Mouse (Mus musculus) E14TG2a.4 (cell line): ENCODE measurements at regions not wholly inside any gene's neighbourhood (a gene's known extent, or its start where the extent isn't known, plus 50 kb on each side); places are given as distances from the start of the nearest gene placed in this dataset.
"Not testable (repeated sequence)": the region's sequence is repeated elsewhere in the genome, so short reads cannot be mapped to it uniquely, and the experiment has no call there.

Experiments used
- H3K27me3 ChIP-seq: 2 replicates; pipeline ENCODE4 v1.6.1; 2014; ENCODE audit warnings: low read length, control low read depth; ENCODE audit not compliant: insufficient read depth
- H3K36me3 ChIP-seq: 2 replicates; pipeline ENCODE4 v1.6.1; 2014; ENCODE audit warnings: low read length, control low read depth; ENCODE audit not compliant: insufficient read depth
- H3K4me1 ChIP-seq: replicated peaks from 2 replicates; pipeline ENCODE4 v1.6.1; 2014; ENCODE audit warnings: low read depth, low read length, control low read depth
- H3K4me3 ChIP-seq: replicated peaks from 2 replicates; pipeline ENCODE4 v1.5.1; 2014; ENCODE audit warnings: mild to moderate bottlenecking, low read length
- H3K9me3 ChIP-seq: 2 replicates; pipeline ENCODE4 v1.6.1; 2014; ENCODE audit warnings: low read length, control low read depth
- CTCF ChIP-seq: conservative IDR thresholded peaks from 2 replicates; pipeline ENCODE4 v1.5.1; 2014; ENCODE audit warnings: low read length
- NANOG ChIP-seq: IDR thresholded peaks from 2 replicates; pipeline ENCODE4 v1.6.1; 2014; ENCODE audit warnings: borderline replicate concordance, low read length, mixed read lengths
- POU5F1 ChIP-seq: IDR thresholded peaks from 2 replicates; pipeline ENCODE4 v1.6.1; 2014; ENCODE audit warnings: low read length, borderline replicate concordance

DNA sequence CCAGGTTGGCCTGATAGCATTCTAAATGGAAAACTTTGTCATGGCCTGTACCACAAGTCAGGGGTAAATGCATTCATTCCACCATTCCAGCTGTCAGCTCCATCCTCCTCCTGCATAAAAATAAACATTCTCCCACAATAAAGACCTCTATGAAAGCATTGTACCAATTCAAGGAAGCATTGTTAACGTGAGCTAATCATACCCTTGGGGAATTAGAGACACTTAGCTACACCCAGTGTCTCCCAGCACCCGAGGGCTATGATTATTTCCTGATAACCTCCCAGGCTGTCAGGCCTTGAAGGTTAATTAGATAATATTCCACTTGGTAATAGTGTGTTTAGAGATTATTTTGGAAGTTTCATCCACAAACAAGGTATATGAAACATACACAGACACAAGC lies 182.1 kb downstream of the Ppp1r3a start:
- no peak for TF ChIP-seq POU5F1
- TF ChIP-seq CTCF = no peak
- no peak for TF ChIP-seq NANOG
- H3K36me3 ChIP-seq = no peaks in the 10 kb centered on the region
- no peak overlapping the region for H3K4me3 ChIP-seq
- no peaks in the 10 kb centered on the region for H3K9me3 ChIP-seq
- no peaks in the 10 kb centered on the region for H3K4me1 ChIP-seq
- H3K27me3 ChIP-seq = no peaks in the 10 kb centered on the region

GRCm38 (mm10) chr6:14540333-14540732 lies 214.7 kb downstream of the Ppp1r3a start:
- TF ChIP-seq NANOG (no peak), POU5F1 (no peak), CTCF (no peak)
- no peaks in the 10 kb centered on the region for H3K36me3 ChIP-seq
- H3K27me3 ChIP-seq = no peaks in the 10 kb centered on the region

GRCm38 (mm10) chr6:14529096-14529495 lies 226.0 kb downstream of the Ppp1r3a start:
- no peak for TF ChIP-seq POU5F1
- TF ChIP-seq NANOG = no peak
- TF ChIP-seq CTCF = no peak
- H3K4me3 ChIP-seq = no peak overlapping the region
- H3K27me3 ChIP-seq = no peaks in the 10 kb centered on the region
- no peaks in the 10 kb centered on the region for H3K36me3 ChIP-seq
- H3K4me1 ChIP-seq = no peaks in the 10 kb centered on the region
- H3K9me3 ChIP-seq = no peaks in the 10 kb centered on the region

More at GRCm38 (mm10) chr6:14540333-14540732, 214.7 kb downstream of the Ppp1r3a start:
- H3K9me3 ChIP-seq = 0 out of 2 replicates have a peak, but pooled peaks cover 4% of the 10 kb centered on the region
- no peaks in the 10 kb centered on the region for H3K4me1 ChIP-seq
- H3K4me3 ChIP-seq = no peak overlapping the region

DNA sequence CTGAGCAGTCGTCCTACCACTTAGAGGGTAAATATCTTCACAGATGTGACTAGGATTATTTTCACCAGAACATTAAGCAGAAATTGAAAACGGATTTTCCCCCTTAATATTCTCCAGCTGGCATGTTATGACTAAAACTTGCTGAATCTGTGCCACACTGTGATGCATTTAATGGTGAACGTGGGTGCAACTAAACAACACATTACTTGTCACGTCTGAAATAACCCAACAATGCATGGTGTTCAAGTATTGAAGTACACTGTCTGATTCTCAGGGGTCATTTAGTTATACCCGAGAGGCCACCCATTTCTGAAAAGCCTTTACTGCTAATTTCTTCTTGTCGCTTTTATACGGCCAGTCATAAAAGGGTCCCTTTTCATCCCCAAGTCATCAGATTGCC lies 226.5 kb downstream of the Ppp1r3a start:
- Histone ChIP-seq H3K36me3 (no peaks in the 10 kb centered on the region), H3K4me1 (no peaks in the 10 kb centered on the region), H3K9me3 (no peaks in the 10 kb centered on the region), H3K4me3 (no peak overlapping the region), H3K27me3 (no peaks in the 10 kb centered on the region)
- TF ChIP-seq POU5F1 (no peak), NANOG (no peak), CTCF (no peak)

DNA sequence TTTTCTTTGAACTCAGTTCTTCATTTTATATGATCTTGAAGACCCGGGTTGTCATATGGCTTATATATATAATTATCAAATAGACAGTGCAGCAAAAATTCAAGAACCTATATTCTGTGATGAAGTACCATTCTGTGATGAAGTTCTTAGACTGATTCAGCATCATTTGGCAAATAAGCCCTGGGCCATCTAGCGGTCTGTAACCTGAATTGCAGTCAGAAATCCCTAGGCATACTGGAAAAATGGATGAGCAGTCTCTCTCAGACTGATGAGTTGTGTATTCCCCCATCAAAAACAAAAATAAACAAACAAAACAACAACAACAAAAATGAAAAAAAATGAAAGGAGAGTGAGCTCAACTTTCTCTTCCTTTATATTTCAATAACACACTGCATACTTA lies 232.3 kb downstream of the Ppp1r3a start:
- Histone ChIP-seq H3K4me3 (no peak overlapping the region), H3K4me1 (no peaks in the 10 kb centered on the region), H3K27me3 (no peaks in the 10 kb centered on the region), H3K9me3 (no peaks in the 10 kb centered on the region), H3K36me3 (no peaks in the 10 kb centered on the region)
- TF ChIP-seq NANOG (no peak), POU5F1 (no peak), CTCF (peak; percentile 75)

- H3K9me3 ChIP-seq = no peaks in the 10 kb centered on the region
- H3K27me3 ChIP-seq = no peaks in the 10 kb centered on the region
- H3K4me3 ChIP-seq = no peak overlapping the region
- TF ChIP-seq POU5F1 = no peak
- no peak for TF ChIP-seq CTCF
- TF ChIP-seq NANOG = no peak
- H3K4me1 ChIP-seq = no peaks in the 10 kb centered on the region
- no peaks in the 10 kb centered on the region for H3K36me3 ChIP-seq
These were observed 233.8 kb downstream of the Ppp1r3a start for GRCm38 (mm10) chr6:14521321-14521720.

DNA sequence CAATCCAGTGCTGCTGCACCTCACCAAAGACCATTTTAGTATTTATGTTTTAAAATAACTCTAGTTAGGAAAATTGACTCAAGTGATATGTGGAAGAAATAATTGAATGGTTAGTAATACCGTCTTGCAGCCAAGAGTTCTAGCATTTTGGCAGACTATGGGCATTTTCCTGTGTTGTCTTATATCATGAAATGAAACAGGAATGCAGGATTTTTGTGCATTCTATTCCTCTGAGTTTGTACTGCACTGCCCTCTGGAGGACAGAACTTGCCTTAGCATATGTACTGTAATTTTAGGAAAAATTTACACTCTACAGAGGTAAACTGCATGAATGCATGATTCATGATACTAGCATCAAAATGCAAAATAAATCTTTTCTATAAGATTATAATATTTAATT lies 250.9 kb downstream of the Ppp1r3a start:
- no peak overlapping the region for H3K4me3 ChIP-seq
- peaks cover 3% of the 10 kb centered on the region; the same call in 1 of the 2 replicates for H3K36me3 ChIP-seq
- peaks cover 7% of the 10 kb centered on the region for H3K4me1 ChIP-seq
- H3K27me3 ChIP-seq = no peaks in the 10 kb centered on the region
- H3K9me3 ChIP-seq = peaks cover 49% of the 10 kb centered on the region
- no peak; the same call in 1 of the 2 replicates for TF ChIP-seq CTCF
- TF ChIP-seq POU5F1 = no peak

GRCm38 (mm10) chr6:14500663-14501062 lies 254.4 kb downstream of the Ppp1r3a start:
- no peaks in the 10 kb centered on the region for H3K27me3 ChIP-seq
- H3K9me3 ChIP-seq = peaks cover 49% of the 10 kb centered on the region
- H3K4me3 ChIP-seq = no peak overlapping the region
- peaks cover 3% of the 10 kb centered on the region; the same call in 1 of the 2 replicates for H3K36me3 ChIP-seq
- TF ChIP-seq CTCF = no peak
- no peak for TF ChIP-seq NANOG
- no peak for TF ChIP-seq POU5F1
- H3K4me1 ChIP-seq = peaks cover 16% of the 10 kb centered on the region

GRCm38 (mm10) chr6:14499882-14500281 lies 255.2 kb downstream of the Ppp1r3a start:
- H3K4me1 ChIP-seq = peaks cover 16% of the 10 kb centered on the region
- peak; percentile 56; the same call in 1 of the 2 replicates for TF ChIP-seq NANOG
- not testable (repeated sequence) for H3K36me3 ChIP-seq, H3K4me3 ChIP-seq, H3K27me3 ChIP-seq
- peaks cover 46% of the 10 kb centered on the region for H3K9me3 ChIP-seq

- H3K4me1 ChIP-seq, H3K27me3 ChIP-seq, H3K36me3 ChIP-seq, H3K4me3 ChIP-seq: not testable (repeated sequence)
- H3K9me3 ChIP-seq = peaks cover 52% of the 10 kb centered on the region
These were observed 268.4 kb downstream of the Ppp1r3a start for GRCm38 (mm10) chr6:14486642-14487041.
